32 mouse cellular contexts compared by ENCODE assay signal in the genomic region with DNA sequence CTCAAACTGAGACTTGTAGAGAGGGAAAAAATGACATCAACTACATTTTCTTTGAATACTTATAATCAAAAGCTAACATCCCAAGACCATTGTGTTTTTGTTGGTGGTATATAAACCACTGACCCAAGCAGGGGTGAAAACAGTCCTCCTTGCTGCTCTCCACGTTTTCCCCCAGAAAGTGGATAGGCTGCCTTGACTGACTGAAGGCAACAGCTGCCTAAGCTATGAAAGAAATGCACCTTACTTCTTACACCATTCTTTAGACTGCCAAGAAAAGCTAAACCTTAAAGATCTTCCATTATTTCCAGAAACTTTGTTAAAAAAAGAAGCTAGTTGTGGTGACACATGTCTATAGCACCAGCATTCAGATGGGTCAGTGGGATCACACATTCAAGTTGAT. TPM values are rescaled to one million over a fixed set of nuclear protein-coding genes. Genes with fewer than 3 reads are reported as not detected.
A peak's percentile ranks its signal among the peaks of the same experiment; 100 is the strongest.
DNase-seq lines count a peak whose midpoint lies in the region; ATAC-seq and TF ChIP-seq lines count a peak whose summit lies in the region.
"Had no signal": no experiment of that assay in that cellular context is flagged by ENCODE, and none has a peak within 500 bp of the region (broad histone marks: within the 10 kb centered on the region; RNA-seq: fewer than 3 reads in every experiment).

No protein-coding gene starts in this region.

- no peak for TF ChIP-seq EP300 in liver, postnatal 0 days (IDR thresholded peaks at IDR 0.05; ENCODE audit: low read depth)

- 68% methylated on average over 1 of the region's 1 CpGs for WGBS in heart, embryonic 10.5 days
- 25% methylated on average over 1 of the region's 1 CpGs for WGBS in heart, embryonic 16.5 days
- WGBS in liver, postnatal 0 days (ENCODE audit: insufficient replicate concordance) = 47% methylated on average over 1 of the region's 1 CpGs
- 92% methylated on average over 1 of the region's 1 CpGs for WGBS in liver, embryonic 12.5 days (ENCODE audit: insufficient replicate concordance)

- no peak overlapping the region for H3K9ac ChIP-seq in heart, embryonic 16.5 days (ENCODE audit: low read length)
- no peak overlapping the region for H3K9ac ChIP-seq in liver, postnatal 0 days (replicated peaks)
- no peak overlapping the region for H3K9ac ChIP-seq in liver, embryonic 12.5 days
- H3K9ac ChIP-seq: embryonic facial prominence, embryonic 15.5 days; limb, embryonic 12.5 days had no signal

- H3K9me3 ChIP-seq in heart, embryonic 10.5 days = no peaks in the 10 kb centered on the region
- no peaks in the 10 kb centered on the region for H3K9me3 ChIP-seq in heart, embryonic 16.5 days (replicated peaks; ENCODE audit: control insufficient read depth, low read length)
- H3K9me3 ChIP-seq in liver, postnatal 0 days (ENCODE audit: low read length) = no peaks in the 10 kb centered on the region
- no peaks in the 10 kb centered on the region for H3K9me3 ChIP-seq in liver, embryonic 12.5 days (replicated peaks)
- H3K9me3 ChIP-seq: embryonic facial prominence, embryonic 15.5 days; limb, embryonic 12.5 days had no signal

- peaks cover 94% of the 10 kb centered on the region for H3K79me2 ChIP-seq in C2C12 (ENCODE audit: control insufficient read depth, insufficient read depth)

- no peak overlapping the region for H3K4me3 ChIP-seq in heart, embryonic 10.5 days
- no peak overlapping the region for H3K4me3 ChIP-seq in heart, embryonic 16.5 days (ENCODE audit: low read length)
- no peak overlapping the region for H3K4me3 ChIP-seq in liver, postnatal 0 days (ENCODE audit: low read depth, low read length)
- H3K4me3 ChIP-seq in liver, embryonic 12.5 days = no peak overlapping the region
- H3K4me3 ChIP-seq in C2C12 (ENCODE audit: insufficient read depth, poor library complexity, severe bottlenecking) = no peak overlapping the region
- H3K4me3 ChIP-seq: embryonic facial prominence, embryonic 15.5 days; limb, embryonic 12.5 days had no signal

- intact Hi-C loops in heart, postnatal 10 days (cut with DNase I) = no loop called here
- intact Hi-C loops in heart, postnatal 36 days (cut with DNase I) = no loop called here

- H3K4me2 ChIP-seq in heart, embryonic 16.5 days (ENCODE audit: low read depth, low read length) = peak overlapping the region; percentile 39
- H3K4me2 ChIP-seq in liver, postnatal 0 days (ENCODE audit: low read depth, low read length) = peak overlapping the region; percentile 7; the same call in 1 of the 2 replicates
- H3K4me2 ChIP-seq in liver, embryonic 12.5 days = no peak overlapping the region
- H3K4me2 ChIP-seq: embryonic facial prominence, embryonic 15.5 days; limb, embryonic 12.5 days; liver, embryonic 11.5 days had no signal

- H3K36me3 ChIP-seq in heart, embryonic 10.5 days = peaks cover 9% of the 10 kb centered on the region; the same call in 1 of the 2 replicates
- H3K36me3 ChIP-seq in heart, embryonic 16.5 days (ENCODE audit: control insufficient read depth, insufficient read depth) = 0 out of 2 replicates have a peak, but pooled peaks cover 3% of the 10 kb centered on the region
- no peaks in the 10 kb centered on the region for H3K36me3 ChIP-seq in liver, postnatal 0 days (replicated peaks; ENCODE audit: insufficient read depth, low read length)
- 0 out of 2 replicates have a peak, but pooled peaks cover 4% of the 10 kb centered on the region for H3K36me3 ChIP-seq in liver, embryonic 12.5 days
- peaks cover 38% of the 10 kb centered on the region for H3K36me3 ChIP-seq in C2C12 (ENCODE audit: control insufficient read depth, insufficient read depth)
- H3K36me3 ChIP-seq: embryonic facial prominence, embryonic 15.5 days; limb, embryonic 12.5 days had no signal

- TF ChIP-seq CTCF in liver, postnatal 0 days (IDR thresholded peaks at IDR 0.05; ENCODE audit: low read depth) = no peak
- TF ChIP-seq CTCF in C2C12 (IDR thresholded peaks at IDR 0.05; ENCODE audit: control insufficient read depth, insufficient read depth, insufficient read length) = no peak

- peaks cover 91% of the 10 kb centered on the region for H3K79me3 ChIP-seq in C2C12 (ENCODE audit: low read depth)

- peaks cover 38% of the 10 kb centered on the region for H3K4me1 ChIP-seq in heart, embryonic 10.5 days
- peaks cover 42% of the 10 kb centered on the region for H3K4me1 ChIP-seq in heart, embryonic 16.5 days (ENCODE audit: control insufficient read depth, insufficient read depth, low read length)
- peaks cover 40% of the 10 kb centered on the region for H3K4me1 ChIP-seq in liver, postnatal 0 days (ENCODE audit: insufficient read depth)
- peaks cover 47% of the 10 kb centered on the region for H3K4me1 ChIP-seq in liver, embryonic 12.5 days

- H3K27ac ChIP-seq in heart, embryonic 10.5 days = no peak overlapping the region
- peak overlapping the region; percentile 61; the same call in 1 of the 2 replicates for H3K27ac ChIP-seq in heart, embryonic 16.5 days (ENCODE audit: low read length)
- 0 out of 2 replicates have a peak overlapping the region, but pooled peaks have one; percentile 11 for H3K27ac ChIP-seq in liver, postnatal 0 days (ENCODE audit: low read depth)
- H3K27ac ChIP-seq in liver, embryonic 12.5 days = no peak overlapping the region
- H3K27ac ChIP-seq: embryonic facial prominence, embryonic 15.5 days; limb, embryonic 12.5 days; macrophage had no signal

- ATAC-seq in heart, embryonic 16.5 days (replicated peaks; ENCODE audit: extremely low read depth, insufficient read depth, low FRiP score) = no peak
- ATAC-seq in liver, postnatal 0 days = no peak
- ATAC-seq in liver, embryonic 12.5 days = no peak
- ATAC-seq: CD4-positive, CD25-positive, alpha-beta regulatory T cell, adult 4 months; forebrain, embryonic 14.5 days had no signal

- peak; percentile 27 for DNase-seq in heart, embryonic 10.5 days (ENCODE audit: low spot score)
- no peak for DNase-seq in heart, postnatal 10 days
- DNase-seq in heart, postnatal 36 days = no peak
- DNase-seq in liver, postnatal 0 days = no peak
- DNase-seq in urinary bladder, postnatal 10 days (ENCODE audit: low spot score) = no peak
- DNase-seq: adrenal gland, postnatal 14 days; cerebellum, adult 11 months; cerebellum, adult 9-11 months; kidney, adult 18-20 months; kidney, postnatal 4 days; lung, adult 2 months; retina, postnatal 1 day; right cerebral cortex, postnatal 25 days; spleen, adult 18-20 months; thymus, postnatal 25 days had no signal

- H3ac ChIP-seq in C2C12 (ENCODE audit: control insufficient read depth, insufficient read length, low read depth) = no peak overlapping the region

- H3K27me3 ChIP-seq in heart, embryonic 10.5 days (ENCODE audit: insufficient read depth, poor library complexity, severe bottlenecking) = no peaks in the 10 kb centered on the region
- H3K27me3 ChIP-seq in heart, embryonic 16.5 days (ENCODE audit: control insufficient read depth, insufficient read depth, low read length) = no peaks in the 10 kb centered on the region
- no peaks in the 10 kb centered on the region for H3K27me3 ChIP-seq in liver, postnatal 0 days (ENCODE audit: insufficient read depth, low read length)
- H3K27me3 ChIP-seq in liver, embryonic 12.5 days (replicated peaks) = no peaks in the 10 kb centered on the region
- H3K27me3 ChIP-seq in C2C12 (ENCODE audit: control insufficient read depth, insufficient read depth, insufficient read length) = no peaks in the 10 kb centered on the region
- H3K27me3 ChIP-seq: embryonic facial prominence, embryonic 15.5 days; limb, embryonic 12.5 days had no signal

RNA-seq across cellular contexts. Expression of a gene that starts 4.4 kb away (rescaled TPM):
- 65.2 and 91.5 TPM in 2 replicates for polyA plus RNA-seq in heart, embryonic 10.5 days (2016; fragmentation: Nextera tagmentation; extraction: Ambion mirVana)
- total RNA-seq in heart, postnatal 10 days (2021) = 100 to 1,000 TPM; 126 to 129 TPM
- 58.7 and 66.3 TPM in 2 replicates for polyA plus RNA-seq in heart, embryonic 16.5 days (2015; fragmentation: Nextera tagmentation; extraction: Ambion mirVana)
- total RNA-seq in heart, postnatal 36 days (2021) = 10 to 100 TPM; 63.0 to 69.4 TPM
- polyA plus RNA-seq in liver, postnatal 0 days (2015; fragmentation: Nextera tagmentation; extraction: Ambion mirVana) = 9.0 and 9.5 TPM in 2 replicates
- polyA plus RNA-seq in liver, embryonic 12.5 days (2016; fragmentation: Nextera tagmentation; extraction: Ambion mirVana) = 18.6 and 20.5 TPM in 2 replicates
- 79.9 TPM for polyA plus RNA-seq in C2C12 (2012; fragmentation: generic; extraction: Trizol)

RNA-seq across cellular contexts. Expression of a gene that starts 12.7 kb away (rescaled TPM):
- polyA plus RNA-seq in heart, embryonic 10.5 days (2016; fragmentation: Nextera tagmentation; extraction: Ambion mirVana) = 0.21 and 0.29 TPM in 2 replicates
- total RNA-seq in heart, postnatal 10 days (2021) = not detected
- 0.13 and 0.19 TPM in 2 replicates for polyA plus RNA-seq in heart, embryonic 16.5 days (2015; fragmentation: Nextera tagmentation; extraction: Ambion mirVana)
- total RNA-seq in heart, postnatal 36 days (2021) = under 1 TPM in 1 of 2 experiments, not detected in 1; 0.08 TPM
- polyA plus RNA-seq in liver, postnatal 0 days (2015; fragmentation: Nextera tagmentation; extraction: Ambion mirVana) = not detected in 2 replicates
- polyA plus RNA-seq in liver, embryonic 12.5 days (2016; fragmentation: Nextera tagmentation; extraction: Ambion mirVana) = 0.04 and 0.10 TPM in 2 replicates
- polyA plus RNA-seq in C2C12 (2012; fragmentation: generic; extraction: Trizol) = 0.08 TPM
- total RNA-seq: adrenal gland, postnatal 14 days; common myeloid progenitor, adult 5-6 weeks; gastrocnemius, adult 8-10 months; granulocyte monocyte progenitor cell, adult 5-6 weeks; left cerebral cortex, postnatal 14 days; midbrain, postnatal 0 days had no signal
- polyA plus RNA-seq: brain, embryonic 14.5 days; frontal cortex, adult 2 months; macrophage had no signal

RNA-seq across cellular contexts. Expression of a gene that starts 24.4 kb away (rescaled TPM):
- 347 and 370 TPM in 2 replicates for polyA plus RNA-seq in heart, embryonic 10.5 days (2016; fragmentation: Nextera tagmentation; extraction: Ambion mirVana)
- 10 to 100 TPM; 59.9 to 60.8 TPM for total RNA-seq in heart, postnatal 10 days (2021)
- polyA plus RNA-seq in heart, embryonic 16.5 days (2015; fragmentation: Nextera tagmentation; extraction: Ambion mirVana) = 187 and 195 TPM in 2 replicates
- 10 to 100 TPM; 26.2 to 29.6 TPM for total RNA-seq in heart, postnatal 36 days (2021)
- polyA plus RNA-seq in liver, postnatal 0 days (2015; fragmentation: Nextera tagmentation; extraction: Ambion mirVana) = 53.6 and 57.6 TPM in 2 replicates
- polyA plus RNA-seq in liver, embryonic 12.5 days (2016; fragmentation: Nextera tagmentation; extraction: Ambion mirVana) = 163 and 165 TPM in 2 replicates
- polyA plus RNA-seq in C2C12 (2012; fragmentation: generic; extraction: Trizol) = 355 TPM

RNA-seq across cellular contexts. Expression of a gene that starts 31.7 kb away (rescaled TPM):
- not detected in 2 replicates for polyA plus RNA-seq in heart, embryonic 10.5 days (2016; fragmentation: Nextera tagmentation; extraction: Ambion mirVana)
- 10 to 100 TPM in 1 of 2 experiments, 1 to 10 TPM in 1; 9.6 to 11.7 TPM for total RNA-seq in heart, postnatal 10 days (2021)
- polyA plus RNA-seq in heart, embryonic 16.5 days (2015; fragmentation: Nextera tagmentation; extraction: Ambion mirVana) = not detected in 2 replicates
- total RNA-seq in heart, postnatal 36 days (2021) = 1 to 10 TPM; 3.3 to 8.3 TPM
- not detected in 2 replicates for polyA plus RNA-seq in liver, postnatal 0 days (2015; fragmentation: Nextera tagmentation; extraction: Ambion mirVana)
- polyA plus RNA-seq in liver, embryonic 12.5 days (2016; fragmentation: Nextera tagmentation; extraction: Ambion mirVana) = not detected in 2 replicates
- not detected for polyA plus RNA-seq in C2C12 (2012; fragmentation: generic; extraction: Trizol)
- total RNA-seq: adrenal gland, postnatal 14 days; granulocyte monocyte progenitor cell, adult 5-6 weeks; midbrain, postnatal 0 days had no signal
- polyA plus RNA-seq: CD4-positive, CD25-positive, alpha-beta regulatory T cell, adult 4 months; embryonic facial prominence, embryonic 15.5 days; forebrain, embryonic 14.5 days; frontal cortex, adult 2 months; kidney, embryonic 16.5 days; limb, embryonic 12.5 days; liver, embryonic 11.5 days; lung, adult 2 months; macrophage; midbrain, postnatal 0 days had no signal

RNA-seq across cellular contexts. Expression of a gene that starts 32.1 kb away (rescaled TPM):
- polyA plus RNA-seq in heart, embryonic 10.5 days (2016; fragmentation: Nextera tagmentation; extraction: Ambion mirVana) = 30.8 and 39.9 TPM in 2 replicates
- total RNA-seq in heart, postnatal 10 days (2021) = 10 to 100 TPM; 15.1 to 17.8 TPM
- 21.4 and 23.0 TPM in 2 replicates for polyA plus RNA-seq in heart, embryonic 16.5 days (2015; fragmentation: Nextera tagmentation; extraction: Ambion mirVana)
- 10 to 100 TPM; 11.7 to 12.2 TPM for total RNA-seq in heart, postnatal 36 days (2021)
- polyA plus RNA-seq in liver, postnatal 0 days (2015; fragmentation: Nextera tagmentation; extraction: Ambion mirVana) = 12.7 and 13.2 TPM in 2 replicates
- 27.2 and 28.1 TPM in 2 replicates for polyA plus RNA-seq in liver, embryonic 12.5 days (2016; fragmentation: Nextera tagmentation; extraction: Ambion mirVana)
- polyA plus RNA-seq in C2C12 (2012; fragmentation: generic; extraction: Trizol) = 20.4 TPM

Comparison
In these comparisons a context has a peak if more than half of its experiments do, and no peak if none do; other contexts are left out.
1. H3K27ac ChIP-seq: peak in heart, embryonic 16.5 days (single experiment) and liver, postnatal 0 days (single experiment); none in heart, embryonic 10.5 days (single experiment) and liver, embryonic 12.5 days (single experiment).